Mouse (Mus musculus) stomach, embryonic 15.5 days (tissue): ENCODE results near the gene Agr3. TPM values are rescaled to one million over a fixed set of nuclear protein-coding genes. Genes with fewer than 3 reads are reported as not detected.

Experiments used
- ATAC-seq: fragments of 200-750 bp; cut with Nextera tagmentation; 2 replicates; pipeline ENCODE4 v1.8.0; 2017; ENCODE audit warnings: low read depth, moderate number of reproducible peaks, moderate TSS enrichment; ENCODE audit not compliant: insufficient read depth, low FRiP score
- H3K27ac ChIP-seq: fragments of 300-500 bp; sonication (generic); 2 replicates; pipeline ENCODE4 v1.5.1; 2015; ENCODE audit warnings: mild to moderate bottlenecking, inconsistent platforms
- H3K27me3 ChIP-seq: fragments of 300-500 bp; sonication (generic); replicated peaks from 2 replicates; pipeline ENCODE4 v1.6.1; 2015; ENCODE audit warnings: inconsistent platforms
- H3K36me3 ChIP-seq: fragments of 300-500 bp; sonication (generic); 2 replicates; pipeline ENCODE4 v1.6.1; 2015; ENCODE audit warnings: inconsistent platforms
- H3K4me1 ChIP-seq: fragments of 300-500 bp; sonication (generic); 2 replicates; pipeline ENCODE4 v1.6.1; 2015; ENCODE audit warnings: inconsistent platforms
- H3K4me2 ChIP-seq: fragments of 300-500 bp; sonication (generic); 2 replicates; pipeline ENCODE4 v1.6.1; 2015; ENCODE audit warnings: mild to moderate bottlenecking, inconsistent platforms
- H3K4me3 ChIP-seq: fragments of 300-500 bp; sonication (generic); replicated peaks from 2 replicates; pipeline ENCODE4 v1.5.1; 2015; ENCODE audit warnings: inconsistent platforms
- H3K9ac ChIP-seq: fragments of 300-500 bp; sonication (generic); 2 replicates; pipeline ENCODE4 v1.6.1; 2015; ENCODE audit warnings: inconsistent platforms
- H3K9me3 ChIP-seq: fragments of 300-500 bp; sonication (generic); 2 replicates; pipeline ENCODE4 v1.6.1; 2016; ENCODE audit warnings: inconsistent platforms
- WGBS: fragments of 180-500 bp; shearing (Covaris S2); methylation state at CpG from one replicate; pipeline ENCODE4 v1.1.7; 2015; 5-methylcytosine and 5-hydroxymethylcytosine counted together
- polyA plus RNA-seq: library from polyadenylated mRNA; unstranded; fragments of >200 nt; fragmentation: Nextera tagmentation; extraction: Ambion mirVana; gene quantifications from 2 replicates; pipeline ENCODE4 v1.2.1, GENCODE M21; 2015

The Agr3 gene
- polyA plus RNA-seq, 1 experiment from 2014 or later = 0.27 TPM

GRCm38 (mm10) chr12:35993583-35993982, 68.2 kb downstream of the Agr3 start:
- Histone ChIP-seq H3K9me3 (no peaks in the 10 kb centered on the region), H3K9ac (no peak overlapping the region), H3K4me3 (peak overlapping the region; percentile 21; the same call in 1 of the 2 replicates), H3K4me2 (no peak overlapping the region; the same call in 1 of the 2 replicates), H3K36me3 (no peaks in the 10 kb centered on the region), H3K27ac (no peak overlapping the region; the same call in 1 of the 2 replicates), H3K4me1 (0 out of 2 replicates have a peak, but pooled peaks cover 3% of the 10 kb centered on the region), H3K27me3 (no peaks in the 10 kb centered on the region)
- 0 out of 2 replicates have a peak, but pooled peaks have one; percentile 20 for ATAC-seq
- 61% methylated on average over 3 of the region's 3 CpGs for WGBS

GRCm38 (mm10) chr12:35994098-35994497, 68.7 kb downstream of the Agr3 start:
- H3K4me1 ChIP-seq = 0 out of 2 replicates have a peak, but pooled peaks cover 3% of the 10 kb centered on the region
- no peaks in the 10 kb centered on the region for H3K9me3 ChIP-seq
- no peak overlapping the region for H3K27ac ChIP-seq
- ATAC-seq = no peak
- H3K4me2 ChIP-seq = peak overlapping the region; percentile 13; the same call in 1 of the 2 replicates
- H3K4me3 ChIP-seq = no peak overlapping the region
- H3K27me3 ChIP-seq = no peaks in the 10 kb centered on the region
- no peaks in the 10 kb centered on the region for H3K36me3 ChIP-seq
- H3K9ac ChIP-seq = no peak overlapping the region

- Histone ChIP-seq H3K9me3 (no peaks in the 10 kb centered on the region), H3K27me3 (no peaks in the 10 kb centered on the region), H3K9ac (no peak overlapping the region), H3K4me1 (0 out of 2 replicates have a peak, but pooled peaks cover 3% of the 10 kb centered on the region), H3K4me3 (no peak overlapping the region), H3K36me3 (no peaks in the 10 kb centered on the region), H3K4me2 (no peak overlapping the region), H3K27ac (no peak overlapping the region)
- no peak for ATAC-seq
- WGBS = 21% methylated on average over 5 of the region's 5 CpGs
These were observed 70.4 kb downstream of the Agr3 start for GRCm38 (mm10) chr12:35995799-35996198.

Other genes starting within 250 kb of the Agr3 start
- gene Agr2, start 67.3 kb downstream of the Agr3 start, polyA plus RNA-seq = 203 and 225 TPM in 2 replicates
- 134 and 146 TPM in 2 replicates for gene Tspan13, start 116.9 kb downstream of the Agr3 start, polyA plus RNA-seq
- gene Ankmy2, start 231.5 kb downstream of the Agr3 start, polyA plus RNA-seq = 41.3 and 42.4 TPM in 2 replicates
- gene Bzw2, start 232.5 kb downstream of the Agr3 start, polyA plus RNA-seq = 179 and 201 TPM in 2 replicates